Mouse (Mus musculus) thymus, postnatal 0 days (tissue): ENCODE results near the gene Abcc3. TPM values are rescaled to one million over a fixed set of nuclear protein-coding genes. Genes with fewer than 3 reads are reported as not detected.

Source experiments
- DNase-seq: peaks from one replicate; pipeline ENCODE4 v3.0.0-alpha.2; 2015; ENCODE audit warnings: low spot score
- polyA plus RNA-seq: library from polyadenylated mRNA; unstranded; fragments of >200 nt; fragmentation: Nextera tagmentation; extraction: Ambion mirVana; gene quantifications from 2 replicates; pipeline ENCODE4 v1.2.1, GENCODE M21; 2015

Gene Abcc3
- polyA plus RNA-seq, 1 experiment from 2014 or later, result 2.6 TPM

GRCm38 (mm10) chr11:94355521-94356217 lies 37.1 kb downstream of the Abcc3 start:
- DNase-seq, result no peak

DNA sequence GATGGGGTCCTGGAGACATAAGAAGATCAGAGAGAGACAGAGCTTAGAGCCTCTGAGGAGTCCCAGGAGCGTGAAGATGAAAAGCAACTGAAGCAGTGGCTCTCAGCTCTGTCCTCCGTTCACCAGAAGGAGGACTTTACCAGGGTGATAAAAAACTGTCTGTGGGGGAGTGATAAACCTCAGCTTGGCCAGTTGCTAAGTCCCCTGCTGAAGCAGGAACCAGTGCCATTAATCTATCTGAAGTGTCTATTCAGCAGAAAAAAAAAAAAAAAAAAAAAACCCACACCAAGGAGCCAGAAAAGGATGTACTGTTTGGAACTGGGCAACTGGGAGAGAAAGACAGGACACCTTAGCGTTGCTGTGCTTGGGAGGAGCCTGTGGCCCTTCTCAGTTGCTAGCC lies 41.7 kb downstream of the Abcc3 start:
- no peak for DNase-seq

GRCm38 (mm10) chr11:94350337-94350736 lies 42.5 kb downstream of the Abcc3 start:
- no peak for DNase-seq

DNA sequence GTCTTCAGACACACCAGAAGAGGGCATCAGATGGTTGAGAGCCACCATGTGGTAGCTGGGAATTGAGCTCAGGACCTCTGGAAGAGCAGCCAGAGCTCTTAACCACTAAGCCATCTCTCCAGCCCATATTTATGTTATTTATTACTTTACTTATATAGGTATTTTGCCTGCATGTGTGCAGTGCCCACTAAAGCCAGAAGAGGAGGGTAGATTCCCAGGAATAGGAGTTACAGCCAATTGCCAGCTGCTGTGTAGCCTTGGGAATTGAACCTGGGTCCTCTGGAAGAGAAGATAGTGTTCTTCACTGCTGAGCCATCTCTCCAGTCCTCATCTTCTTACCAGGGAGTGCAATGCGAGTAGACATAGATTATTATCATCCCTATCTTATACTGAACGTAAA lies 43.0 kb downstream of the Abcc3 start:
- no peak for DNase-seq

DNA sequence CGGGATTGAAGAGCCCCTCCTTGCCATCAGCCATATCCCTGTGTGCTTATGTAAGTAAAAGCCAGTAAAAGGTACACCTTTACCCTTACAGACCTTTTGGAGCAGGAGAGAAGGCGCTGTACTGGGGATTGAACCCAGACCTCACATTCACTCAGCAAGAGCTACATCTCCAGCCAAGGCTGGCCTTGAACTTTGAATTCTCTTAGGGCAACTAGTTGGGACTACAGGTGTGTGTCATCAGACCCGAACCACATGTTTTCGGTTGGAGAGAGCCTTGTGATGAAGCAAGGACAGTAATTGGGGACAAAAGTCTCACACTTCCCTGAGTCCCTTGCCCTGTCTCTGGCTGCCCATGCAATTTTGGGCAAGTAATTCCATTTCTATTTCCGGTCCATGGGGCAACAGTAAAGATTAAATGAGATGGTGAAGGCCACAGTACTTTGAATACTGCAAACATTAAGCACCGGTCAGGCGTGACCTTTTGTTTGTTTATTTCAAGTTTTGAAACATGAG lies 45.7 kb downstream of the Abcc3 start:
- no peak for DNase-seq

GRCm38 (mm10) chr11:94346611-94347010 lies 46.2 kb downstream of the Abcc3 start:
- DNase-seq, result no peak

DNA sequence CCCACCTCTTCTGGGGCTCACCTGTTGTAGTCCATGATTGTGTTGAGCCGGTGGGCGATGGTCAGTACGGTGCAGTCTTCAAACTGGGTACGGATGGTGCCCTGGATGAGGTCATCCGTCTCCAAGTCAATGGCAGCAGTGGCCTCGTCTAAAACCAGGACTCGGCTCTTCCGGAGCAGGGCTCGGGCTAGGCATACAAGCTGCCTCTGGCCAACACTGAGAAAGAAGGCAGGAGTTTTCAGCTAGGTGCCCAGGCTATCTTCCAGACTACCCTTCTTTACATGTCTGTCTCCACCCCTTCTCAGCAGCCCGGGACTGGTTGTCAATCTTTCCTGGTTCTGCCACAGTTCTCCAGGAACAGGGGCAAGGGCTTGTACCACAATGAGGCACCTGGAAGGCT lies 46.9 kb downstream of the Abcc3 start:
- DNase-seq, result no peak

DNA sequence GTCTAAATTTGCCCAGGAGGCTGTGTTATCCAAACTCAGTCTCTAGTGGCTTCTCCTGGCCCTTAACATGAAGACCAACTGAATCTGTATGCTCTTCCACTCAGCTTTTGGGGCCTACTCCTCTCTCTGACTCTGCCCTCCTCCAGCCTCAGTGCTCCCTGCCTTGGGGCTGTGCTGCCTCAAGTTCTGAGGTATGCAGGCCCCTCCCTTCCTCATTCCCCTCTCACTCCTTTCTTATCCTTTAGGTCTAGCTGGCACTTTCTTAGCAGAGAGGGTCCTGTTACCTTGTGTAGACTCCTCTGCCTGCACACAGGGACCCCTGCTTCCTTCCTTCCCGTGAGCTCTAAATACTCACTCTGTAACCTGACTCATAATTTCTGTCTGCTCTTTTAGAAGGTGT lies 48.3 kb downstream of the Abcc3 start:
- no peak for DNase-seq

GRCm38 (mm10) chr11:94343955-94344358 lies 48.8 kb downstream of the Abcc3 start:
- peak; percentile 81 for DNase-seq

- no peak for DNase-seq
Observed at GRCm38 (mm10) chr11:94342114-94342905, 50.5 kb downstream of the Abcc3 start.

DNA sequence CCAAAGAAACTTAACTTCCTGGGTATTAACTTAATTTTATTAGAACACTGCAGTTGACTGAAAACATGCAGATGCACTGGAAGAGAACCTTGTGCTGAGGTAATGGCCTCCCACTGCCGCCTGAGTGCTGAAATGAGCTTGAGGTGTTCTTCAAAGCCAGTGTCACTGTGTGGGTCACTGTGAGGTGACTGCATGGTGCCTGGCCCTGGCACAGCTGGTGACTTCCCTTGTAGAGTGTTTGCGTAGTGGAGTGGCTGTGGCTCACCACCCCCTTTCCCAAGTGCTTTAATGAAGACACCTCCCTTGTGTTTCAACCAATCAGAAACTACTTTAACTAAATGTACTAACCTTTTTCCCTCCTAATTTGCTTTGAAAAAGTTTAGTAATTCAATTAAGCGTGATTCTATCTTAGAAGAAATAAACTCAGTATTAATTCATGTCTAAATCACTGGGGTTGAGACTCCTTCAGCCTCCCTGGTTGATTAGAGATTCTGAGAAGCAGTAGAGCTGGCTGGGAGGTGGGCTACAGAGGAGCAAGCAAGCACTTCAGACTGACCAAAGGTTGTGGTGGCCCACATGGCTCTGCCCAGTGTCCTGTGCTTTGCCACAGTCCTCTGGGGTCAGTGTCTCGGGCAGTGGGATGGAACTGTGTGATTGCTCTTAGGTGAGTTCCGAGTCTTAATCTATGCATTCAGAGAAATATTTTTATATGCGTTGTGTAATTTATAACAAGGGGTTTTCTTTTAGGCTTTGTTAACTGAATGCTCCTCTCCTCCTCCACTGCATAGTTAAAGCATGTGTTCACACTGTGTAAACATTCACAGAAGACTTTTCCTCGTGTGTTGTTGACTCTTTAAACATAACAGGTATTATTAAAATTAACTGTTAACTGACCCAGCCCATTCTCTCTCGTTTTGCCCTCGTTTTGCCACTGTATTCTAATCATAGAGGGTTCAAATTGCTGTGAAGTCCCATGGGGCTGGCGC lies 51.6 kb downstream of the Abcc3 start:
- no peak for DNase-seq

DNA sequence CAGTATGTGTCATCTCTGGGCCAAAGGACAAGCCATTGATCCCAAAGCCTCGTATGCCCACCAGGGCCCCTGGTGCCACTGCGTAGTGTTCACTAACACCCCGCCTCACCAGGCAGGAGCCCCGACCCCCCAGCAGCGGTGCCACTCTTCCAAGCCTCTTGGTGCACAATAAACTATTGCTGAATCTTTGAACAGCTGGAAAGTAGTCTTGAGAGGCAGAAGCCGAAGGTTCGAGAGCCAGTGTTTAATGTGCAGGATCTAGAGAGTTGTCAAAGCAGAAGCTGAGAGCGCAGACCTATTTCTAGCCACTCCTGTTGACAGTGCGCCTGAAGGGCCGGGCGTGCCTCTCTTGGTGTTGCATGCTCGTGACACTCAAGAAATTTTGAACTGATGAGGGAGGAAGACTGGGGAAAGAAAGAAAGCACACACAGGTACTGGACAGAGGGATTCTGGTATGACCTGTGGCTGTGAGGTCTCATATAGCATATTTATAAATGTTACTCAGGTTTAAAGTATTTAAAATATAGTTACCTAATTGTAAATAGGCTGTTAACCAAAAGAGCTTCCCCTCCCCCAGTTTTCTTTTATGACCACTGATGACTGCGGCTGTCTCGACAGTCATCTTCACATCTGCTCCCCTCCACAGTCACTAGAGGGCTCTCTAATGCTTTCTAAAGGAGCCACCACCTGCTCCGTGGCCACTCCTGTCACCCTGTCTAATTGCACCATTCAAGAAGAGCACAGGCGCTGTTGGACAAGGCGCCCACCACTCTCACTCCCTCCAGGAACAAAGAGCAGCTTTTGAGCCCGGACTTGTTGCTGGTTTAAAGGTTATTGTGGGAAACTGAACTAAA lies 52.8 kb downstream of the Abcc3 start:
- peak; percentile 72 for DNase-seq

DNA sequence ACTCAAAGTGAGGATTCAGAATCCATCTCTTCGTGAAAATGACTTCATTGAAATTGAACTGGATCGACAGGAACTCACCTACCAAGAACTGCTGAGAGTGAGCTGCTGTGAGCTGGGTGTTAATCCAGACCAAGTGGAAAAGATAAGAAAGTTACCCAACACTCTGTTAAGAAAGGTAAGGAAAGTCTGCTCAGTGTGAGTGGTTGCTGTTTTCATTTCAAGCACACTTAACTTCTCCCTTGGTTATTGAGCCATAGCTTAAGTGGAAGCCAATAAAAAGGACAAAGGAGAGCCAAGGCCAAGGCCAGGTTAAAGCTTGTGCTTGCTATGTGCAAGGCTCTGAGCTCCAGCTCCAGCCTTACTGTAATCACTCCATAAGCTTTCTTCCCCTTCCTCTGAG lies 54.5 kb downstream of the Abcc3 start:
- no peak for DNase-seq

DNA sequence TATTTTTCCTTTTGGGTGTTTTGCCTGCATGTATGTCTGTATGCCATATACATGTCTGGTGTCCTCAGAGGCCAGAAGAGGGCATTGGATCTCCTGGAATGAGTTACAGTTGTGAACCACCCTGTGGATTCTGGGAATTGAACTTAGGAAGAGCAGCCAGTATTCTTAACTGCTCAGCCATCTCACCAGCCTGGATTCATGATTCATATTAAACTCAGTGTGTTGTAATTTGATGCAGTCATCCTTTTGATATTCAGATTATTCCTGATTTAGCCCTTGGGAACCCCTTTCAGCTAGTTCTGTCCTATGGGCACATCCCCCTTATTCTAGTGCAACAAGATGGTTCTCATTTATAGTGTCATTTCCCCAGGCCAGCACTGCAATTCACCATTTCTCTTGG lies 56.2 kb downstream of the Abcc3 start:
- no peak for DNase-seq

- DNase-seq, result no peak
Observed at GRCm38 (mm10) chr11:94334386-94334968, 58.3 kb downstream of the Abcc3 start.

DNA sequence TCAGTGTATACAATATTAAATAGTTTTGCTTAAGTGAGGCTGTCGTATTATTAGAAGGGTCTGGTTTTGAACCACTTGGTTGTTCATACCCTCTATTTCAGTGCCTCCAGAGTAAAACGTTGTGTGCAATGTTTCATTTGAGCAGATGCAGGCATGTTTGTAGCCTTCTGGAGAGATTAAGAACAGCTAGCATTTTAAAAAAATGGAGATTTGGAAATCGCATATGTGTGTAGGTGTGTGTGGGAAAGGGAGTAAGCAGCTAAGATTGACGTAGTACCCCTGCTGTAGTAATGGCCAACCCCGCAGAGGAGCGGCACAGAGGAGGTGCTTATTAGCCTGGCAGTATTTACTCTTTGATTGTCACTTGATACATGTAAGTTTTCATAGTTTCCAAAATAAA lies 60.1 kb downstream of the Abcc3 start:
- no peak for DNase-seq

DNA sequence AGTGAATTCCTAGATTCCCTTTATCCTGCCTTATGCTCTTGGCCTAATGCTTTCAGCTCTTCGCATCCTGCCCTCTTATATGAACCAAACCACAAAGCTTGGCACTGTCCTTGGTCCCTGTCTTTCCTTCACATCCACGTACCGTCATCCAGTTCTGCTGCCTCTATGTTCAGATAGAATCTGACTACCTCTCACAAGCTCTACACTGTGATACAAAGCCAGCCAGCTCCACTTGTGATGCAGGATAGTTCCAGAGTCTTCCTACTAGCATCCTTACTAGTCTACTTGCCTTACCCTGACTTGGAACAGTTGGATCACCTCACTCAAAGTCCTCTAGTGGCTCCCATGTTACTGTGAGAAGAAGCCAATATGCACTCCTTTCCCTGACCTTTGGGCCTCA lies 62.6 kb downstream of the Abcc3 start:
- no peak for DNase-seq

GRCm38 (mm10) chr11:94329270-94329891 lies 63.4 kb downstream of the Abcc3 start:
- peak; percentile 51 for DNase-seq

DNA sequence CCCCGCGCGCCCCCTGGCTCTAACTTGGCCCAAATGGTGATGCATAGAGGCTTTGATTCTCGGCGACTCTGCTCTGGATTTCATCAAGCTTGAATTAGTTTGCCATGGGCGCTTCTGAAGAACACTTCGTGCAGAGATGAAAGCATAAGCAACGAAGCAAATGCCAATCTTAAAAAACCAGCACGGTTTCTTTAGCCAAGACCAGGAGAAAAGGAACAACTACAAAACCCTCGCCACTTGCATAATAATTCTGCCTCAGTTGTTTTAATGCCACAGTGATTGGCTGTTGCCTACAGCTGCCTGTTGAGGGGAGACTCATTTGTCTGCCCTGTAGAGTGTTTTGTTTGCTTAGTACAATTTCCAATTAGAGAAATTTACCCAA lies 64.2 kb downstream of the Abcc3 start:
- no peak for DNase-seq
